Mouse (Mus musculus) spleen, adult 12 weeks (tissue): ENCODE measurements around the gene Kdm4a.

Source experiments
- DNase-seq: peaks from one replicate; pipeline ENCODE4 v3.0.0; 2022; ENCODE audit warnings: low spot score

Kdm4a gene

DNA sequence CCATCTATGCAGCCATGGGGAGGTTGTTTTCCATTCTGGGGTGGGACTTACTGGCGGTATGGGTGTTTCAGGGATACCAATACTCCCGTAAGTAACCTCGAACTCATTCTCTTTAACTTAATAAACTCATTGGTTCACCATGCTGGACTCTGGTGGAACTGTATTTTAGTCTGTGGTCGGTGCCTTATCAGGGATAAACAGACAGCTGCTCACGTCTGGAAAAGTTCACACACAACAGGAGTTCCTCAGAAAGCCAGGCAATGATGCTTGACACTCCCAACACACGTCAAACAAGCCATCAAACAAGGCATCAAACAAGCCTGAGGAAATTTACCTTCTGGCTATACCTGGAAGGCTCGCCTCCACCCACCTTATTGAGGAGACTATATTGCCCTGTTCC lies 64.7 kb downstream of the Kdm4a start:
- no peak for DNase-seq

DNA sequence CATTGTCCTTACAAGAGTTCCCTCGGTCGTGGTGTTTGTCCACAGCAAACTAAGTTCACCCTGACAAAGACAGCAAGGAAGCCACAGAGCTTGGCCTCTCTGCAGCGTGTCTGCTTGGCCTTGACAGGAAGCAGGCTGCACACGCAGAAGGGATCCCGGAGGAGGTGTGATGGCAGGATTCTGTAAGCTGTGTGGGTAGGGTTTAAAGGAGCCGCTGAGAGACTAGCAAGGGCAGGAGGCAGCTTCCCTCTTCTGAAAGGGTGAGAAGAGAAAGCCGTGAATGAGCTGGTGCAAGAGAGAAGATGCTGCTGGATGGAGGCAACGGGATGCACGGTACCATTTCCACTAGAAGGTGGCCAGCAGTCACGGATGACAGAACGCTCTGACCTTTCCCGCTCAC lies 67.2 kb downstream of the Kdm4a start:
- no peak for DNase-seq

DNA sequence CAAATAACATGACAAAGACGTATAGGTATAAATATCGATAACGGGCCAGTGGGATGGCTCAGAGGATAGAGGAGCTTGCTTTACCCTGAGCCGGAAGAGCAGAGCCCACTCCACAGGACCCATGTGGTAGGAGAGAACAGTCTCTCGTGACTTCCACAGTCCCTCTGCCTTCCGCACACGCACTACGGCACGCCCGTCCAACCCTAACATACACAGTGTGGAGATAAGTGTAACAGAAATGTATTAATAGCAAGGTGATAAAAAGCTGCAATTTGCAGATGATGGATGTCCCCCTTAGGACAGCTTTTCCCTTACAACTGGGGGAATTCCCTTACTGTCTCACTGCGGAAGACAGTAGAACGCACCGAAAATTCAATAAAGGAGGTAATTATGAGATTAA lies 70.2 kb downstream of the Kdm4a start:
- no peak for DNase-seq

DNA sequence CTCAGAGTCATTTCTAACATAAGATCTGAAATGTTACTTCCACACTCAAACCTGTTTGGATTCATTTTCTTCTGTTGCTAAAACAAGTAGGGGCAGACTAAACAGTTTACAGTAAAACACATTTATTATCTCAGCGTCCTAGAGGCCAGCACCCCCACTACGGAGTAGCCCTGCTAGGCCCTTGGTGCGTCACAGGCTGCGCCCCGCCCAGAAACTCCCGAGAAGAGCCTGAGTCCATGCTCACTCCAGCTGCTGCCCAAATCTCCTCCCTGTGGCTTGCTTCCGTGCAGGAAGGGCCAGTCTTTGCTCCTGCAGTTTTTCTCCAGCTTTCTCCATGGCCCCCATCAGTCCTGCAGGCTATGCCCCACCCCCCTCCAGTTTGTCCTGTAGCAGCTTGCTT lies 71.1 kb downstream of the Kdm4a start:
- peak; percentile 37 for DNase-seq

DNA sequence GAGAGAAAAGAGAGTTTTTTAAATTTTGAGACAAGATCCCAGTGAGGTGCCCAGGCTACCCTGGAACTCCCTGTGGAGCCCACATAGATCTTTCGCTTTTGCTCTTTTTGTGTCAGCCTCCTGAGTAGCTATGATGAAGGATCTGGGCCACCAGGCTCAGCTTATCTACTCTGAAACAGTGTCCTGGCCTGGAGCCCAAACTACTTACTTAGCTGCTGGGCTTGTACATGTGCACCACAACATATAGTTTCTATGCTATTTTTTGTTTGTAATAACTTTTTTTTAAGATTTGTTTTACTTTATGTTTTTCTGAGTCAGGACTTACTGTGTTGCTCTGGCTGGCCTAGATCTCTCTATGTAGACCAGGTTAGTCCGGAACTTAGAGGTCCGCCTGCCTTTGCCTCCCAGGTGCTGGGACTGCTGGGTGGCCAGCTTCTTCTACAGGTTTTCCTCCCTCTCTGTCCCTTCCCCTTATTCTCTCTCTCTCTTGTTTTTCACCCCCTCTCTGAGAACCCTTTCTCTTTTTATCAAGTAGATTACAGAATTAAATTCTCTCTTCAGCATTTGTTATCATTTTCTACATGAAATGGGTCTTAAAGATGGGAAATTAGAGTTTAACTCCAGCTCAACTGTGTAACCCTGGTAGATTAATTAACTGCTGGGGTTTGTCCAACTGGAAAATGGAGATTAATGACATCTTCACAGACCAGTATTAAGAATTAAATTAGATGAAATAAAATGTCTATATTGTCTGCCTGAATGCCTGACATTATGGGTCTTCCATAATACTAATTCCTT lies 74.4 kb downstream of the Kdm4a start:
- DNase-seq: peak; percentile 62

DNA sequence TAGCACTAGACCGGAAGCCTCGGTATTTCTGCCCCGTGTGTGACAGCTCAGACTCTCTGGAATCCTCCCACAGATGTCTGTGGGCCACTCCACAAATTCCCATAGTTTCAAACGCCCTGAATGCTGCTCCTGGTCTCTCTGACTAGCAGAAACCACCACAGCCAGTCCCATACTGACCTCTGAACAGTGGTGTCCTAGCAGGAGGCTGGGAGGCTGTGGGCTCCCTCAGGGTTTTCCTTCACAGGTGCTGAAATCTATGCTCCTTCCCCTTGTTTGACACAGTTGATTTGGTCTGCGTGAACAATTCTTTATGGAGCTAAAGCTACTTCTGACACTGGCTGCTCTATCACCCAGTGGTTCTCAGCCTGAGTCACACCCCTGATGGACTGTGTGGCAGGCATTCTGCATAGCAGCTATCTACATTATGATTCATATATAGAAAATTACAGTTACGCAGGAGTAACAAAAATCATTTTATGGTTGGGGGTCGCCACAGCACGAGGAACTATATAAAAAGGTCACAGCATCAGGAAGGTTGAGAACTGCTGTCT lies 76.5 kb downstream of the Kdm4a start:
- no peak for DNase-seq

DNA sequence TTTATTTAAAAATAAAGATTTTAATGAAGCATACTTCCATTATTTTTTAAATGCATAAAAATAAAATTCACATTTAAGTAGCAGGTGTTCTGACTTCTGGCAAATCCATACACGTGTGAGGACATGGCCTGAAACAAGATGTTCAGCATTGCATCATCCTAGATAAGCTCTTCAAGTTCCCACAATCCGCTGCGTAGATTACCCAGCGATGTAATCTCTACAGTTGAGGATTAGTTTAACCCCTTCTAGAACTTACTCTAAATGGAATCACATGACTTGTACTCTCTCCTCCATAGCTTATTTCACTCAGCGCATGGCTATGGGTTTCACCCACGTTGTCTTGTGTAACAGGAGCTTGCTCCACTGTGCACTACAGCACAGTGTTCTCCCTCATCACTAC lies 78.3 kb downstream of the Kdm4a start:
- no peak for DNase-seq

DNA sequence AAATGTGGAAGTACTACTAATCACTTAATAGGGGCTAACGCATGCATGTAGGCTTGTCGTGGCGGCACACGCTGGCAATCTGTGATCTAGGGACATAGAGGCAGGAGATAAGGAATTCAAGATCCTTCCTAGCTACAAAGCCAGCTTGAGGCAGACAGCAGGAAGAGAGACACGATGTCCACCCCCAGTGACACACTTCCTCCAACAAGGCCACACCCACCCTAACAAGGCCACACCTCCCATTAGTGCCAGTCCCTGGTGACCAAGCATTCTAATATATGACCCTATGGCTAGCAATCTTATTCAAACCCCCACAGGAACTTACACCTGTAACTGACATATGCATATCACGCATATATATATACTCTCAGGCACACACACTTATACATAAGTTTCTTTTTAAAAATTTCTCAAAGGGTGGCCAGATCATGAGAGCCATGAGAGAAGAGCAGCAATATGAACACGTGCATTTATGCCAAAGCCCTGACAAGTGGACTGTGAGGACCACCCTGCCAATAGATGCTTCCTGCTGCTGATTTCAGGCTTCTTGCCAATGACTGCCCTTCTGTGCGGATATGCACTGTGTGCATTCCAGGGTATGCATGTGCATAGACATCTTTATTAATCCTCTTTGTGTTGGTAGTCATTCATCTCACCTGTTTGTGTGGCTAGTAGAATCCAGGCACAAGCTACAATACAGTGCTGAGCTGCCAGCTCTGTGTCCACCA lies 80.0 kb downstream of the Kdm4a start:
- DNase-seq: no peak

DNA sequence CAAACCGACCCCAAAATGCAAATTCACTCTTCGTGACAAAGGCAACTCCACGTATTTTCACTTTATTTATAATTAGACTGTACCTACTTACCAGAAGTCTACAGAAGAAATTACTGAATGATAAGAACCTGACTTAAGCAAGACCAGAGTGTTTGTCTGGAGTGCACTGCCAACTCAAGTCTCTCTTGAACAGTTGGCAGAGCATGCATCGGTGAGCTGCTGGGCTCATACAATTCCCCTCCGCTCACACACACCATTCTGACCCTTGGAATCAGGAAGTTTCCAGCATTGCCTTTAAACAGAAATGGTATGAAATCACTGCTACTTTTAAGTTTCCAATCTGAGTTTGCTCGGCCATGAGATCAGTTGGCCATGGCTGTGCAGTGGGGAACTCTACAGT lies 81.3 kb downstream of the Kdm4a start:
- no peak for DNase-seq

DNA sequence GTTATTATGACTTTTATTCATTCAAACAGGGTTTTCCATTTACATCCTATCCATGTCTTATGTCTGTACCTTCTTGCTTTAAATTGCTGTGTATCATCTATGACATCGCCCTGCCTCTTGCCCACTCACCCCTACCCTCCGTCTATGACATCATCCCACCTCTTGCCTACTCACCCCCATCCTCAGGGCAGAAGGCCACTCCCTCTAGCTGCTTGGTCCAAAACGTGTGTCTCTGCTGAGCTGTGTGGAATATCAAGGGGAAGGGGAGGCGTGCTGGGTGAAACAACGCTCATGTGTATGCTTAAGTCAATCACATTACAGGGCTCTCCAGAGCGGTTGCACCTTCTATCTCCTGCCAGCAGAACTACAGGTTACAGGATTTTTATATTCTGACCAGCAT lies 83.8 kb downstream of the Kdm4a start:
- no peak for DNase-seq

DNA sequence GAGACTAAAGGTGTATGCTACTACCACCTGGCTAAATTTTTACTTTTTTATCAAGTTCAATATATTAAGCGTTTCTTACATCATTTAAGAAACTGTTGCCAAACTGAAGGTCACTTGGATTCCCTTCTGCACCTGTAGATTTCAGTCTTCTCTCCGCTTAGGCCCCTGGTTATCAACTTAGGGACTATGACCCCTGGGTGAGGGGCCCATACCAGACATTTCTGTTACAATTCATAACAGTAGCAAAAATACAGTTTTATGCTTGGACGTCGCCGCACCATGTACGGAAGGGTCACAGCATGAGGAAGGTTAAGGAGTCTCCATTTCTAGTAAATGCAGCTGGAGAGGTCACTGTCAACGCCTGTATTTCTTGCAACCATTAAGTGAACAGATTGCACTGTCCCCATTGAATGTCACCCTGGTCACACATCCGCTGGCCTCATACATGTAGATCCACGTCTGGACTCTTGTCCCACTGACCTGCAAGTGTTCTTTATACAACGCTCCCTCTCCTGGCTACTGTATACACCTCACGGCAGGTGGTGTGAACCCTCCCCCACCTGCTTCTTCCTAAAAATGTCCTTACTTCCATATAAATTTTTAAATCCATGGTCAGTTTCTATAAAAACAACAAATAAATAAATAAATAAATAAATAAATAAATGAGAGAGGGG lies 86.9 kb downstream of the Kdm4a start:
- no peak for DNase-seq

DNA sequence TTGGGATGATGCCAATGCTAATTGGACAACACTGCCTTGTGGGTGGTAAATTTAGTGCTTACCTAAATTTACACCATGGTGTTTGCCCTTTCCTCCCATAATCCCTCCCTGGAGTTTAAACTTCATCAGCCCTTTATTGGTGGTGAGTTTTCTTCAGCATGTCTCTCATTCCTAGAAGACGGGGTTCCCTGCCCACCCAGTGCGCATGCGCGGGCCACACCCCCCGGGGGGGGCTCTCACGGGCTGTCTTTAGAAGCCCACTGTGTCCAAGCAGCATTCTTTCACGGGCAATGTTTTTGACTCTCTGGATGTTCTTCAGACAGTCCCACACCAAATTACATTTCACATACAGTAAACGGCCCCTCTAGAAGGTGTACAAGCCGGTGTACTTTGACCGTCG lies 89.4 kb downstream of the Kdm4a start:
- no peak for DNase-seq

DNA sequence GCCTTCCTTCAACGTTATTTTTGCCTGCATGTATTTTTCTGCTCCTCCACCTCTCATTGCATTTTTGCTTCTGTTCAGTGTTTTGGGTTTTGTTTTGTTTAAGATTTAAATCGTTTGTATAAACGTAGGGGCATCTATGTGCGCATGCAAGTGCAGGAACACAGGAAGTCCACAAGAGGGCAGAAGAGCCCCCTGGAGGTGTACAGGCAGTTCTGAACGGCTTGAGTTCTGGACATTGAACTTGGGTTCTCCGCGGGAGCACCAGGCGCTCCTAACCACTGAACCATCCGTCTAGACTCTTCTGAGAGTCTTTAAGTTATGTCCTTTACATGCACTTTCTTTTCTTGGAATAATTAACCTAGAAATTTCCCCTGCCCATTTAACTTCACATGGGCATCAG lies 89.9 kb downstream of the Kdm4a start:
- DNase-seq: no peak

DNA sequence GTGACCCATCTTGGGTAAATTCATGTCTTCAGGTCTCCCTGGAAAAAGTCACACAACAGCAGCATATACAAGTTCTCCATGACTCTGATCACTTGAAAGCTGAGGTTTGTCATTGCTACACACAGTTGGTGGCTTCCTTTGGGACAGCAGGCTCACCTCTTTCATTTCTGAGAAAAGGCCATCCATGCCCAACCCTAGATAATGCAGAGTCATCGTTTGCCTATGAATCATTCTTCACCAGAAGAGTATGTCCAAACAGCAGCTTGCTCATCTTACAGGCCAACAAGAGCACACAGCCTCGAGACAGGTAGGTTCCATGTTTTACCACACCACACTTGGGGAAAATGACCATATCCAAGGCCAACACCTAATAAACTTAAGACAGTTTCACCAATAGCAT lies 91.1 kb downstream of the Kdm4a start:
- DNase-seq: no peak
